18 mouse cellular contexts compared by ENCODE assay signal in genomic region chr11:108876633-108877205, GRCm38 (mm10). TPM values are rescaled to one million over a fixed set of nuclear protein-coding genes. Genes with fewer than 3 reads are reported as not detected.
DNase-seq lines count a peak whose midpoint lies in the region; ATAC-seq and TF ChIP-seq lines count a peak whose summit lies in the region.
"Had no signal": no experiment of that assay in that cellular context is flagged by ENCODE, and none has a peak within 500 bp of the region (broad histone marks: within the 10 kb centered on the region; RNA-seq: fewer than 3 reads in every experiment).

No protein-coding gene starts in this region.

- no peak overlapping the region for H3K9ac ChIP-seq in intestine, embryonic 14.5 days (ENCODE audit: low read length)
- no peak overlapping the region for H3K9ac ChIP-seq in intestine, embryonic 16.5 days (ENCODE audit: low read depth, low read length)
- no peak overlapping the region for H3K9ac ChIP-seq in liver, adult 2 months (ENCODE audit: low read depth, low read length)
- no peak overlapping the region for H3K9ac ChIP-seq in liver, embryonic 11.5 days (ENCODE audit: low read depth, low read length)
- no peak overlapping the region for H3K9ac ChIP-seq in lung, embryonic 14.5 days
- H3K9ac ChIP-seq: forebrain, embryonic 12.5 days; hindbrain, embryonic 13.5 days; limb, embryonic 15.5 days had no signal

- H3K36me3 ChIP-seq in intestine, embryonic 14.5 days (ENCODE audit: control insufficient read depth, insufficient read depth, low read length): no peaks in the 10 kb centered on the region
- no peaks in the 10 kb centered on the region for H3K36me3 ChIP-seq in intestine, embryonic 16.5 days (ENCODE audit: control insufficient read depth, insufficient read depth, low read length)
- H3K36me3 ChIP-seq in liver, adult 2 months (ENCODE audit: control insufficient read depth, insufficient read depth, low read length): no peaks in the 10 kb centered on the region
- no peaks in the 10 kb centered on the region for H3K36me3 ChIP-seq in liver, embryonic 11.5 days (ENCODE audit: control insufficient read depth, insufficient read depth, low read length)
- no peaks in the 10 kb centered on the region for H3K36me3 ChIP-seq in lung, embryonic 14.5 days (ENCODE audit: insufficient read depth)
- no peaks in the 10 kb centered on the region for H3K36me3 ChIP-seq in heart, embryonic 10.5 days
- H3K36me3 ChIP-seq: forebrain, embryonic 12.5 days; hindbrain, embryonic 13.5 days; limb, embryonic 15.5 days had no signal

- TF ChIP-seq CTCF in liver, adult 2 months (IDR thresholded peaks at IDR 0.05; ENCODE audit: low read depth, low read length): no peak
- TF ChIP-seq CTCF in lung, embryonic 14.5 days (IDR thresholded peaks at IDR 0.05; ENCODE audit: low read depth): no peak

- peak overlapping the region; percentile 8; the same call in 1 of the 2 replicates for H3K27ac ChIP-seq in intestine, embryonic 14.5 days (ENCODE audit: low read depth)
- no peak overlapping the region for H3K27ac ChIP-seq in intestine, embryonic 16.5 days (ENCODE audit: low read length)
- H3K27ac ChIP-seq in liver, adult 2 months (replicated peaks; ENCODE audit: insufficient read depth, low read depth, low read length): no peak overlapping the region
- H3K27ac ChIP-seq in liver, embryonic 11.5 days (ENCODE audit: low read depth, low read length): no peak overlapping the region
- peak overlapping the region; percentile 37 for H3K27ac ChIP-seq in lung, embryonic 14.5 days (ENCODE audit: low read depth)
- H3K27ac ChIP-seq in heart, embryonic 10.5 days: no peak overlapping the region
- H3K27ac ChIP-seq: forebrain, embryonic 12.5 days; hindbrain, embryonic 13.5 days; limb, embryonic 15.5 days; macrophage had no signal

- ATAC-seq in intestine, embryonic 14.5 days (replicated peaks; ENCODE audit: low FRiP score, low TSS enrichment, low read depth): 0 out of 2 replicates have a peak, but pooled peaks have one; percentile 27
- ATAC-seq in intestine, embryonic 16.5 days: no peak
- no peak for ATAC-seq in liver, embryonic 11.5 days (replicated peaks; ENCODE audit: low FRiP score)
- ATAC-seq in lung, embryonic 14.5 days (ENCODE audit: insufficient read depth): peak; percentile 96

- H3K4me3 ChIP-seq in intestine, embryonic 14.5 days (ENCODE audit: low read depth, low read length): no peak overlapping the region
- no peak overlapping the region for H3K4me3 ChIP-seq in intestine, embryonic 16.5 days (ENCODE audit: low read length)
- no peak overlapping the region for H3K4me3 ChIP-seq in liver, adult 2 months (ENCODE audit: insufficient read depth, low read depth, low read length)
- H3K4me3 ChIP-seq in liver, embryonic 11.5 days (ENCODE audit: low read depth, low read length): no peak overlapping the region
- no peak overlapping the region for H3K4me3 ChIP-seq in lung, embryonic 14.5 days (ENCODE audit: low read depth, low read length)
- no peak overlapping the region for H3K4me3 ChIP-seq in heart, embryonic 10.5 days
- H3K4me3 ChIP-seq: forebrain, embryonic 12.5 days; hindbrain, embryonic 13.5 days; limb, embryonic 15.5 days had no signal

- WGBS in intestine, embryonic 14.5 days: 34% methylated on average over 7 of the region's 7 CpGs
- 38% methylated on average over 7 of the region's 7 CpGs for WGBS in intestine, embryonic 16.5 days
- 37% methylated on average over 7 of the region's 7 CpGs for WGBS in liver, adult 2 months
- WGBS in liver, embryonic 11.5 days: 71% methylated on average over 7 of the region's 7 CpGs
- 30% methylated on average over 7 of the region's 7 CpGs for WGBS in lung, embryonic 14.5 days
- 85% methylated on average over 7 of the region's 7 CpGs for WGBS in heart, embryonic 10.5 days

- no peak for DNase-seq in intestine, embryonic 14.5 days (ENCODE audit: low spot score)
- DNase-seq in liver, adult 2 months (ENCODE audit: extremely low read depth, low read depth, low spot score): peak; percentile 34
- no peak for DNase-seq in liver, embryonic 11.5 days (ENCODE audit: low spot score)
- DNase-seq in lung, embryonic 14.5 days: peak; percentile 94
- peak; percentile 67 to 78 for DNase-seq in lung, postnatal 4 days
- no peak for DNase-seq in MN1 (ENCODE audit: low spot score)
- no peak for DNase-seq in heart, embryonic 10.5 days (ENCODE audit: low spot score)
- DNase-seq: cerebellum, adult 11 months; cerebellum, postnatal 25 days; gastrocnemius, postnatal 25 days; right cerebral cortex, postnatal 4 days; thymus, postnatal 25 days had no signal

- no peak overlapping the region for H3K4me2 ChIP-seq in intestine, embryonic 14.5 days (ENCODE audit: low read length)
- H3K4me2 ChIP-seq in intestine, embryonic 16.5 days (ENCODE audit: low read depth, low read length): no peak overlapping the region
- H3K4me2 ChIP-seq in liver, embryonic 11.5 days: no peak overlapping the region
- H3K4me2 ChIP-seq in lung, embryonic 14.5 days: no peak overlapping the region
- H3K4me2 ChIP-seq: forebrain, embryonic 12.5 days; hindbrain, embryonic 13.5 days; limb, embryonic 15.5 days; midbrain, embryonic 11.5 days had no signal

- no peaks in the 10 kb centered on the region for H3K9me3 ChIP-seq in intestine, embryonic 14.5 days (ENCODE audit: control insufficient read depth, low read length)
- H3K9me3 ChIP-seq in intestine, embryonic 16.5 days (ENCODE audit: control insufficient read depth, low read length): no peaks in the 10 kb centered on the region
- no peaks in the 10 kb centered on the region for H3K9me3 ChIP-seq in liver, embryonic 11.5 days (ENCODE audit: control insufficient read depth, low read length)
- no peaks in the 10 kb centered on the region for H3K9me3 ChIP-seq in lung, embryonic 14.5 days (ENCODE audit: low read depth, low read length)
- H3K9me3 ChIP-seq in heart, embryonic 10.5 days: no peaks in the 10 kb centered on the region
- H3K9me3 ChIP-seq: forebrain, embryonic 12.5 days; hindbrain, embryonic 13.5 days; limb, embryonic 15.5 days had no signal

- TF ChIP-seq POLR2A in liver, adult 2 months (IDR thresholded peaks at IDR 0.05; ENCODE audit: extremely low read depth, insufficient read depth, low read length): no peak

- no peaks in the 10 kb centered on the region for H3K27me3 ChIP-seq in intestine, embryonic 14.5 days (replicated peaks; ENCODE audit: control insufficient read depth, insufficient read depth, low read length)
- H3K27me3 ChIP-seq in intestine, embryonic 16.5 days (replicated peaks; ENCODE audit: control insufficient read depth, insufficient read depth, low read length): no peaks in the 10 kb centered on the region
- H3K27me3 ChIP-seq in liver, adult 2 months (ENCODE audit: control insufficient read depth, insufficient read depth, low read length): no peaks in the 10 kb centered on the region
- H3K27me3 ChIP-seq in liver, embryonic 11.5 days (replicated peaks; ENCODE audit: control insufficient read depth, insufficient read depth, low read length): no peaks in the 10 kb centered on the region
- no peaks in the 10 kb centered on the region for H3K27me3 ChIP-seq in lung, embryonic 14.5 days (ENCODE audit: insufficient read depth, low read length)
- no peaks in the 10 kb centered on the region; the same call in 1 of the 2 replicates for H3K27me3 ChIP-seq in heart, embryonic 10.5 days (ENCODE audit: insufficient read depth, poor library complexity, severe bottlenecking)
- H3K27me3 ChIP-seq: forebrain, embryonic 12.5 days; hindbrain, embryonic 13.5 days; limb, embryonic 15.5 days had no signal

- peaks cover 3% of the 10 kb centered on the region; the same call in 1 of the 2 replicates for H3K4me1 ChIP-seq in intestine, embryonic 14.5 days (replicated peaks; ENCODE audit: control insufficient read depth, insufficient read depth, low read length)
- H3K4me1 ChIP-seq in intestine, embryonic 16.5 days (ENCODE audit: control insufficient read depth, insufficient read depth, low read length): peaks cover 7% of the 10 kb centered on the region
- no peaks in the 10 kb centered on the region for H3K4me1 ChIP-seq in liver, adult 2 months (ENCODE audit: control insufficient read depth, insufficient read depth, low read length)
- H3K4me1 ChIP-seq in liver, embryonic 11.5 days (replicated peaks; ENCODE audit: control insufficient read depth, insufficient read depth, low read length): no peaks in the 10 kb centered on the region
- H3K4me1 ChIP-seq in lung, embryonic 14.5 days (ENCODE audit: insufficient read depth): no peaks in the 10 kb centered on the region
- no peaks in the 10 kb centered on the region for H3K4me1 ChIP-seq in heart, embryonic 10.5 days
- H3K4me1 ChIP-seq: forebrain, embryonic 12.5 days; hindbrain, embryonic 13.5 days had no signal

- H3K79me2 ChIP-seq in liver, adult 2 months (ENCODE audit: control insufficient read depth, insufficient read depth, low read length): no peaks in the 10 kb centered on the region

RNA-seq across cellular contexts. Expression of gene Axin2, which starts 43.4 kb away (rescaled TPM):
- polyA plus RNA-seq in intestine, embryonic 14.5 days (2014; fragmentation: Nextera tagmentation; extraction: Ambion mirVana): 6.5 and 8.0 TPM in 2 replicates
- 2.8 and 3.2 TPM in 2 replicates for polyA plus RNA-seq in intestine, embryonic 16.5 days (2015; fragmentation: Nextera tagmentation; extraction: Ambion mirVana)
- 3.2 and 4.0 TPM in 2 replicates for total RNA-seq in liver, adult 2 months (2014; rRNA removed)
- 5.8 TPM in 2 replicates for polyA plus RNA-seq in liver, adult 2 months (2012; rRNA removed)
- 1.7 and 2.3 TPM in 2 replicates for polyA plus RNA-seq in liver, embryonic 11.5 days (2014; fragmentation: Nextera tagmentation; extraction: Ambion mirVana)
- polyA plus RNA-seq in lung, embryonic 14.5 days (2014; fragmentation: Nextera tagmentation; extraction: Ambion mirVana): 13.0 and 15.5 TPM in 2 replicates
- 2.2 and 5.1 TPM in 2 replicates for polyA plus RNA-seq in heart, embryonic 10.5 days (2016; fragmentation: Nextera tagmentation; extraction: Ambion mirVana)
- polyA plus RNA-seq: macrophage had no signal

Comparison
In these comparisons a context has a peak if more than half of its experiments do, and no peak if none do; other contexts are left out.
1. ATAC-seq: peak in intestine, embryonic 14.5 days (single experiment) and lung, embryonic 14.5 days (single experiment); none in intestine, embryonic 16.5 days (single experiment) and liver, embryonic 11.5 days (single experiment).
2. DNase-seq: peak in liver, adult 2 months (single experiment), lung, embryonic 14.5 days (single experiment) and lung, postnatal 4 days (2 of 2); none in intestine, embryonic 14.5 days (single experiment), liver, embryonic 11.5 days (single experiment), MN1 (single experiment) and heart, embryonic 10.5 days (single experiment).
3. H3K27ac ChIP-seq: peak in intestine, embryonic 14.5 days (single experiment) and lung, embryonic 14.5 days (single experiment); none in intestine, embryonic 16.5 days (single experiment), liver, adult 2 months (single experiment), liver, embryonic 11.5 days (single experiment) and heart, embryonic 10.5 days (single experiment).